Mouse (Mus musculus): ENCODE data around the gene Slc44a4. TPM values are rescaled to one million over a fixed set of nuclear protein-coding genes. Genes with fewer than 3 reads are reported as not detected.

The Slc44a4 gene
- polyA plus RNA-seq (2015; fragmentation: Nextera tagmentation; extraction: Ambion mirVana) = not detected in 2 replicates

DNA sequence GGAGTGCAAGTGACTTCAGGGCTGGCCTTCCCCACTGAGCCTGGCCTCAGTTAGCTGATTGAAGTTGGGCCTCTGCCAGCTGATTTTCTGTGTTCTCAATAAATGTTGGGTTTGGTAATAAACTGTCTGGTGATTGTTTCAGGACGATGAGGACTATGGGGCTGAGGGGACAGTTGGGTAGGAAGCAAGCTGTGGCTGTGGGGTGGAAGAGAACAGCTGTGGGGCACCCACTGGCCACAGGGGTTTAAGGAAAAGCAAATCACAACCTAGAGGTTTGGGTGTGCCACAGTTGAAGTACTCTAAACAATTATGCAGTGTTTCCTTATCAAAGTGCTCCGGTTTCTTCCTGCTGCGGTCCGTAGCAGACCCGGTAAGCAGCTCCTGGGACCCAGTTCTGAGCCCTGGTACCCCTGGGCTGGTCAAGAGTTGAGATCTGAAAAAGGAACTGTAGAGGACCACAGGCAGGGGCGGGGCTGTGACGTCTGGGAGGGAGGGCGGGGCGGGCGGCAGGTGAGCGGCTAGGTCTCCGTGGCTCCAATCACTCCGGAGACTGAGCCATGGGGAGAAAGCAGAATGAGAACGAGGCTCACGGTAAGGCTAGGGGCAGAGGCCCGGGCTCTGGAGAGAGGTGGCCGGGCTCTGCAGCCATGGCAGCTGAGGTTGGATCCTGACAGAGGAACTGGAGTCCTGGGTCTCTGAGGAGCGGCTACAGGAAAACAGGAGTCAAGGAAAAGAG is at the start of gene Slc44a4:
Slc44a4 (plus strand) TSS at position 537 of the 736 bp plus-strand sequence.
- peaks cover 49% of the 10 kb centered on the region for H3K36me3 ChIP-seq
- no peak within 1 kb of the TSS for H3K9ac ChIP-seq (replicated peaks)
- no peaks in the 10 kb centered on the region for H3K4me1 ChIP-seq
- no peak within 1 kb of the TSS for H3K4me2 ChIP-seq (replicated peaks)
- no peaks in the 10 kb centered on the region for H3K9me3 ChIP-seq
- no peak for ATAC-seq (replicated peaks)
- no peak within 1 kb of the TSS for H3K27ac ChIP-seq (replicated peaks)
- no peaks in the 10 kb centered on the region for H3K27me3 ChIP-seq
- no peak within 1 kb of the TSS for H3K4me3 ChIP-seq
- WGBS = 35% methylated on average over 18 of the region's 18 CpGs

DNA sequence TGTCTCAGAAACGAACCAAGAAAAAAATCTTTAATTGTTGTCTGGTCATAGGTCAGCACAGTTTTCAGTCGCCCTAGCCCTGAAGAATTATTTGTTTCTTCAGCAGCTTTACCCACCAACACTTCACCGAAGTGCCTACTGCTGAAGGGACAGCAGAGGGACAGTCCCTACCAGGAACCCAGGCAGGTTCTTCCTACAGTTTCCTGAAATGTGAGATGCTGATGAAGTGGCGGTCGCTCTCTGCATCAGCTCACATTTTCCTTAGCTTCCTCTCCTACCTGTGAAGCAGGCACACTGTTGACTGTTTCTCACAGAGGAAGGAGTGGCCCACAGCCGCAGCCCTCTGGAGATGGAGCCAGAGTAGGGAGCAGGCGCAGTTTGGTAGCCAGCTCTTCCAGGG is 48.3 kb upstream of the Slc44a4 start:
- H3K9ac ChIP-seq (replicated peaks) = no peak overlapping the region
- no peak overlapping the region for H3K27ac ChIP-seq (replicated peaks)
- H3K4me3 ChIP-seq = no peak overlapping the region
- no peak for ATAC-seq (replicated peaks)
- H3K27me3 ChIP-seq = no peaks in the 10 kb centered on the region
- H3K9me3 ChIP-seq = no peaks in the 10 kb centered on the region
- WGBS = 64% methylated on average over 7 of the region's 7 CpGs
- no peaks in the 10 kb centered on the region for H3K4me1 ChIP-seq
- H3K36me3 ChIP-seq = no peaks in the 10 kb centered on the region
- H3K4me2 ChIP-seq (replicated peaks) = no peak overlapping the region

- Histone ChIP-seq H3K9me3 (no peaks in the 10 kb centered on the region), H3K9ac (replicated peaks) (no peak overlapping the region), H3K27ac (replicated peaks) (no peak overlapping the region), H3K4me1 (no peaks in the 10 kb centered on the region), H3K36me3 (no peaks in the 10 kb centered on the region), H3K4me2 (replicated peaks) (no peak overlapping the region), H3K4me3 (no peak overlapping the region), H3K27me3 (no peaks in the 10 kb centered on the region)
- WGBS = 90% methylated on average over 6 of the region's 6 CpGs
- ATAC-seq (replicated peaks) = no peak
Measured at GRCm38 (mm10) chr17:34874321-34874720, 39.9 kb upstream of the Slc44a4 start.

DNA sequence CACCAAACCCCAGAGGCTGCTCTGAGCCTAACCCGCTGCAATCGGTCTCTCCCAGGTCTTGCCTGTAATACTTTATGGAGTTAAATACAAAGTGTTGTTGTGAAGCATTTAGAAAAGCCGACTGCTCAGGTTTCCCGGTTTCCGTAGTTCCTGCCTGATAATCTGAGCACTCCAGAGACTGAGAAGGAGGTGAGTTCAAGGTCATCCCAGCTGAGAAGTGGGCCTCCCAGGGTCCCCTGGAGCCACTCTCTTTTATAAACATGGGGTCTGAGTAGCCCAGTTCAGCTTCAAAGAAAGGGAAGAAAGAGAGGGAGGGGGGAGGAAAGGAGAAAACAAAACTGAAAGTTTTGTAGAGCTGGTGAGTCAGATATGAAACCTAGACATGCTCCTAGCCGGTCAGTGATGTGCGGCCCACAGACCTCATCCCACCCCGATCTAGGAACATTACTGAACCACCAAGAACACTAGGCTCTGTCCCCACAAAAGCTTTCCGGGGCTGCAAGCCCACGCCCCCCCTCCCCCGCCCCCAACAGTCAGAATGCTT is 34.9 kb upstream of the Slc44a4 start, which contains the start of gene Zbtb12:
Zbtb12 (plus strand) TSS at position 148 of the 544 bp plus-strand sequence.
- no peak for ATAC-seq (replicated peaks)
- WGBS = 64% methylated on average over 11 of the region's 11 CpGs
- Histone ChIP-seq H3K4me3 (no peak within 1 kb of the TSS), H3K36me3 (no peaks in the 10 kb centered on the region), H3K9ac (replicated peaks) (no peak within 1 kb of the TSS), H3K4me2 (replicated peaks) (no peak within 1 kb of the TSS), H3K27me3 (no peaks in the 10 kb centered on the region), H3K9me3 (no peaks in the 10 kb centered on the region), H3K4me1 (no peaks in the 10 kb centered on the region), H3K27ac (replicated peaks) (no peak within 1 kb of the TSS)

DNA sequence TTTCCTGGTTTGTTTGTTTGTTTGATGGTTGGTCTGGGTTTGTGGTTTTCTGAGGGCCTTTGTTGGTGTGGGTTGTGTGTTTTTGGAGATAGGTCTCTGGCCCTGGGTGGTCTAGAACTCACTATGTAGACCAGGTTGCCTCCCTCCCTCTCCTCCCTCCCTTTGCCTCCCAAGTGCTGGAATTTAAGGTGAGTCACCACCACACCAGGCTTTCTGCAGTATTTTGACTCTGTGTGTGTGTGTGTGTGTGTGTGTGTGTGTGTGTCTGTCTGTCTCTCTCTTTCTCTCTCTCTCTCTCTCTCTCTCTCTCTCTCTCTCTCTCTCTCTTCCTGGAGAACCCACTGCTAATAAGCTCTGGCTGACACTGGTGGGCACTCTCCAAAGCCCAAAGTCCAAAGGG is 33.1 kb upstream of the Slc44a4 start:
- H3K4me3 ChIP-seq = no peak overlapping the region
- H3K36me3 ChIP-seq = no peaks in the 10 kb centered on the region
- no peak for ATAC-seq (replicated peaks)

GRCm38 (mm10) chr17:34881683-34882310 is 32.5 kb upstream of the Slc44a4 start, which contains the start of gene Gm20547:
Gene Gm20547 (minus strand): TSS chr17:34882042.
- no peak within 1 kb of the TSS for H3K4me2 ChIP-seq (replicated peaks)
- H3K4me3 ChIP-seq = no peak within 1 kb of the TSS
- no peak for ATAC-seq (replicated peaks)
- no peaks in the 10 kb centered on the region for H3K4me1 ChIP-seq
- no peak within 1 kb of the TSS for H3K9ac ChIP-seq (replicated peaks)
- no peaks in the 10 kb centered on the region for H3K36me3 ChIP-seq
- WGBS = 10% methylated on average over 15 of the region's 15 CpGs
- no peaks in the 10 kb centered on the region for H3K9me3 ChIP-seq
- H3K27ac ChIP-seq (replicated peaks) = no peak within 1 kb of the TSS
- no peaks in the 10 kb centered on the region for H3K27me3 ChIP-seq

More for the DNA sequence above, 33.1 kb upstream of the Slc44a4 start:
- Histone ChIP-seq H3K9ac (replicated peaks) (no peak overlapping the region), H3K27ac (replicated peaks) (no peak overlapping the region), H3K27me3 (no peaks in the 10 kb centered on the region), H3K4me2 (replicated peaks) (no peak overlapping the region), H3K9me3 (no peaks in the 10 kb centered on the region), H3K4me1 (no peaks in the 10 kb centered on the region)

DNA sequence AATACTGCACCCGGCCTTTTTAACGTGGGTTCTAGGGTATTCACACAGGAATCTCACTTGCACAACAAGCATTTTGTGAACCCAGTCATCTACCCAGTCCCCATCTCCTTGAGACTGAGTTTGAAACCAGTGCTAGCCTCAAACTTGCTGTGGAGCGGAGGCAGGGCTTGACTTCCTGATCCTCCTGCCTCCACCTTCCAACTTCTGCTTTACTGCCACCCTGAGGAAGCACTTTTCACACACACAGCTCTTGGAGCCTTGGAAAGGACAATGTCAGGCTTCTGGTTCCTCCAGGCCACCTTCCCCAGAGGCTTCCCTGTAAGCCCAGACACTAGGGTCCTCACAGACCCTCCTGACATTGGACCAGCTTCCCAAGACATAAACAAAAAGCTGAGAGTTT is 30.9 kb upstream of the Slc44a4 start:
- no peak overlapping the region for H3K4me3 ChIP-seq
- 63% methylated on average over 3 of the region's 3 CpGs for WGBS

GRCm38 (mm10) chr17:34884704-34885103 is 29.6 kb upstream of the Slc44a4 start:
- H3K4me2 ChIP-seq (replicated peaks) = no peak overlapping the region
- WGBS = 86% methylated on average over 6 of the region's 6 CpGs
- no peaks in the 10 kb centered on the region for H3K9me3 ChIP-seq
- H3K36me3 ChIP-seq = no peaks in the 10 kb centered on the region
- no peaks in the 10 kb centered on the region for H3K4me1 ChIP-seq
- H3K27ac ChIP-seq (replicated peaks) = no peak overlapping the region
- H3K9ac ChIP-seq (replicated peaks) = no peak overlapping the region
- H3K27me3 ChIP-seq = no peaks in the 10 kb centered on the region
- no peak for ATAC-seq (replicated peaks)
- no peak overlapping the region for H3K4me3 ChIP-seq

More for the DNA sequence above, 30.9 kb upstream of the Slc44a4 start:
- Histone ChIP-seq H3K9ac (replicated peaks) (no peak overlapping the region), H3K36me3 (no peaks in the 10 kb centered on the region), H3K4me1 (no peaks in the 10 kb centered on the region), H3K27me3 (no peaks in the 10 kb centered on the region), H3K9me3 (no peaks in the 10 kb centered on the region), H3K27ac (replicated peaks) (no peak overlapping the region), H3K4me2 (replicated peaks) (no peak overlapping the region)
- no peak for ATAC-seq (replicated peaks)

DNA sequence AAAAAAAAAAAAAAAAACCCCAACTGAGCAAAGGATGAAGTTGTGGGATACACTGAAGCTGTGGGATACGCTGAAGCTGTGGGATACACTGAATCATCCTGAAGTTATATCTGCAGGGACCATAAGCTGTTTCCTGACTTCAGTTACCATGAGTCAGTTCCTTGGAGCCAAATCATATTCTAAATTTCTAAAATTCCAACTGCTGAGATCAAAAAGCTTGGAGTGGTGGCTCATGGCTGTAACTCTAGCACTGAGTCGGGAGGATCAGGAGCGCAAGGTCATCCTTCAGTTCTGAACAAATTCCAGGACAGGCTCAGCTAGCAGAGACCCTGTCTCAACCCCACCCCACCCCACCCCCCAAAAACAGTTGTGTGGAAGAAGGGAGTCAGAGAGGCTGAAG is 28.7 kb upstream of the Slc44a4 start:
- Histone ChIP-seq H3K4me1 (no peaks in the 10 kb centered on the region), H3K4me3 (no peak overlapping the region), H3K36me3 (no peaks in the 10 kb centered on the region), H3K9ac (replicated peaks) (no peak overlapping the region), H3K4me2 (replicated peaks) (no peak overlapping the region), H3K27me3 (no peaks in the 10 kb centered on the region), H3K27ac (replicated peaks) (no peak overlapping the region), H3K9me3 (no peaks in the 10 kb centered on the region)
- ATAC-seq (replicated peaks) = no peak
- WGBS = 85% methylated on average over 3 of the region's 3 CpGs

- no peaks in the 10 kb centered on the region for H3K4me1 ChIP-seq
- no peak overlapping the region for H3K9ac ChIP-seq (replicated peaks)
- H3K4me3 ChIP-seq = no peak overlapping the region
- no peak overlapping the region for H3K27ac ChIP-seq (replicated peaks)
- no peaks in the 10 kb centered on the region for H3K36me3 ChIP-seq
- H3K9me3 ChIP-seq = no peaks in the 10 kb centered on the region
- ATAC-seq (replicated peaks) = no peak
- WGBS = 90% methylated on average over 5 of the region's 5 CpGs
- H3K27me3 ChIP-seq = no peaks in the 10 kb centered on the region
- no peak overlapping the region for H3K4me2 ChIP-seq (replicated peaks)
Measured at GRCm38 (mm10) chr17:34887942-34888341, 26.3 kb upstream of the Slc44a4 start.

DNA sequence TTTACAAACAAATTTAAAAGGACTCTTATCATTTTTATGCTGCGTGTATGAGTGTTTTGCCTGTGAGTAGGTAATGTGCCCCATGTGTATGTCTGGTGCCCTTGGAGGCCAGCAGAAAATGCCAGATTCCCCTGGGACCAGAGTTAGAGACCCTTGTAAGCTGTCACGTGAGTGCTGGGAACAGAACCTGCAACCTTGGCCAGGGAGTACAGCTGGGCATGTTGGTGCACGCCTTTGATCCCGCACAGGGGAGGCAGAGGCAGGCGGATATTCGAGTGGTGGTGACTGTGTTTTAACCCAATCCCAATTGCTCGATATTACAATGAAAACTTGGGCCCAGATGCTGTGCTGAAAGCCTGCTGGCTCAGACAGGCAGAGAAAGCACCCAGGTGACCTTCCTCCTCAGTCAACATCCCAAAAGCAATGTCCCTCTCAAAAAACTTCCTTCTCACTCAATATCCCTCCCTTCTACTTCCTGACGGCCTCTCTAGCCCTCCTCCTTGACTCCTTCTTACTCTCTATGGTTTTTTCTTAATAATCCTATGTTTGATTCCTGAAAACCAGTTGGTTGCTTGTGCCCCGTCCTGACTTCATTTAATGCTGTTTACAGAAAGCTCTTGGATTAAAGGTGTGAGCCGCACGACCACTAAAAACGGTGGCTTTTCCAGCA is 24.1 kb upstream of the Slc44a4 start:
- Histone ChIP-seq H3K9me3 (no peaks in the 10 kb centered on the region), H3K4me2 (replicated peaks) (no peak overlapping the region), H3K36me3 (no peaks in the 10 kb centered on the region), H3K4me1 (peaks cover 9% of the 10 kb centered on the region), H3K27ac (replicated peaks) (no peak overlapping the region), H3K27me3 (no peaks in the 10 kb centered on the region), H3K4me3 (no peak overlapping the region), H3K9ac (replicated peaks) (no peak overlapping the region)
- WGBS = 88% methylated on average over 12 of the region's 12 CpGs
- no peak for ATAC-seq (replicated peaks)

GRCm38 (mm10) chr17:34891377-34891776 is 22.9 kb upstream of the Slc44a4 start:
- 90% methylated on average over 2 of the region's 2 CpGs for WGBS
- Histone ChIP-seq H3K4me2 (replicated peaks) (no peak overlapping the region), H3K4me1 (peaks cover 21% of the 10 kb centered on the region), H3K9me3 (no peaks in the 10 kb centered on the region), H3K27me3 (no peaks in the 10 kb centered on the region), H3K9ac (replicated peaks) (no peak overlapping the region), H3K4me3 (no peak overlapping the region), H3K36me3 (0 out of 2 replicates have a peak, but pooled peaks cover 2% of the 10 kb centered on the region), H3K27ac (replicated peaks) (no peak overlapping the region)
- no peak for ATAC-seq (replicated peaks)
